Mouse (Mus musculus): ENCODE measurements at regions not wholly inside any gene's neighbourhood (a gene's known extent, or its start where the extent isn't known, plus 50 kb on each side); places are given as distances from the start of the nearest gene placed in this dataset.

- 95% methylated on average over 2 of the region's 2 CpGs for WGBS
- H3K4me3 ChIP-seq, result no peak overlapping the region
- H3K4me1 ChIP-seq (replicated peaks), result no peaks in the 10 kb centered on the region
- no peaks in the 10 kb centered on the region for H3K36me3 ChIP-seq
- H3K27me3 ChIP-seq, result no peaks in the 10 kb centered on the region
- no peak for ATAC-seq (ENCODE audit: low FRiP score)
- H3K9ac ChIP-seq, result no peak overlapping the region
- no peaks in the 10 kb centered on the region for H3K9me3 ChIP-seq
- H3K27ac ChIP-seq, result no peak overlapping the region
- no peak overlapping the region for H3K4me2 ChIP-seq
Measured at GRCm38 (mm10) chr1:185049980-185050379, 50.6 kb upstream of the Mark1 start.
